Mouse (Mus musculus) T-cell, adult 2 months (primary cell): ENCODE results near the gene Rab1a.
"Not testable (repeated sequence)": the region's sequence is repeated elsewhere in the genome, so short reads cannot be mapped to it uniquely, and the experiment has no call there.

Source experiments
- DNase-seq: peaks from one replicate; pipeline ENCODE4 v3.0.0; 2022; ENCODE audit warnings: low spot score

Rab1a gene

GRCm38 (mm10) chr11:20200713-20201575 is at the start of gene Rab1a:
Gene Rab1a, plus strand, starts transcription at chr11:20201432.
- DNase-seq, result peak; percentile 100

GRCm38 (mm10) chr11:20152107-20152901 is 48.9 kb upstream of the Rab1a start:
- DNase-seq, result no peak

- not testable (repeated sequence) for DNase-seq
Measured at GRCm38 (mm10) chr11:20153542-20153941, 47.7 kb upstream of the Rab1a start.

GRCm38 (mm10) chr11:20158879-20159278 is 42.4 kb upstream of the Rab1a start:
- DNase-seq, result no peak

- no peak for DNase-seq
Measured at GRCm38 (mm10) chr11:20164979-20165867, 36.0 kb upstream of the Rab1a start.

GRCm38 (mm10) chr11:20165991-20166390 is 35.2 kb upstream of the Rab1a start:
- no peak for DNase-seq

GRCm38 (mm10) chr11:20166476-20166875 is 34.8 kb upstream of the Rab1a start:
- DNase-seq, result not testable (repeated sequence)

GRCm38 (mm10) chr11:20168972-20169371 is 32.3 kb upstream of the Rab1a start:
- DNase-seq, result peak; percentile 4

- no peak for DNase-seq
Measured at GRCm38 (mm10) chr11:20187271-20187670, 14.0 kb upstream of the Rab1a start.

GRCm38 (mm10) chr11:20193100-20193736 is 8.0 kb upstream of the Rab1a start:
- DNase-seq, result no peak

GRCm38 (mm10) chr11:20201661-20202101 is 449 bp downstream of the Rab1a start:
- peak; percentile 29 for DNase-seq

- DNase-seq, result no peak
Measured at GRCm38 (mm10) chr11:20202299-20203011, 1.2 kb downstream of the Rab1a start.

- no peak for DNase-seq
Measured at GRCm38 (mm10) chr11:20204321-20204720, 3.1 kb downstream of the Rab1a start.

- no peak for DNase-seq
Measured at GRCm38 (mm10) chr11:20204870-20205446, 3.7 kb downstream of the Rab1a start.

GRCm38 (mm10) chr11:20205538-20205937 is 4.3 kb downstream of the Rab1a start:
- DNase-seq, result no peak

GRCm38 (mm10) chr11:20206626-20207223 is 5.5 kb downstream of the Rab1a start:
- DNase-seq, result no peak

GRCm38 (mm10) chr11:20207589-20207988 is 6.4 kb downstream of the Rab1a start:
- DNase-seq, result no peak

- no peak for DNase-seq
Measured at GRCm38 (mm10) chr11:20211838-20212237, 10.6 kb downstream of the Rab1a start.

- peak; percentile 20 for DNase-seq
Measured at GRCm38 (mm10) chr11:20214779-20215178, 13.5 kb downstream of the Rab1a start.

- peak; percentile 31 for DNase-seq
Measured at GRCm38 (mm10) chr11:20216415-20216814, 15.2 kb downstream of the Rab1a start.
